Mouse (Mus musculus) ovary, adult 10 weeks (tissue): ENCODE results near the gene Sik1. TPM values are rescaled to one million over a fixed set of nuclear protein-coding genes. Genes with fewer than 3 reads are reported as not detected.

Experiments
- polyA plus RNA-seq: library from polyadenylated mRNA; stranded (reverse); fragments of 350-450 nt; fragmentation: Illumina TruSeq; extraction: RNeasy Lipid Tissue Mini Kit (QIAGEN cat#74804); gene quantifications from one replicate; pipeline ENCODE4 v1.2.3, GENCODE M21; 2014

The Sik1 gene
- 5.9 TPM for polyA plus RNA-seq

GRCm38 (mm10) chr17:31855597-31856518 is at the start of gene Sik1:
Gene Sik1 (minus strand): TSS chr17:31855804.

Other genes with a start within 250 kb of the Sik1 start
- gene Cbs, start 218.6 kb downstream of the Sik1 start, polyA plus RNA-seq, result 18.9 TPM
- 126 TPM for gene U2af1, start 196.9 kb downstream of the Sik1 start, polyA plus RNA-seq
- not detected for gene Cryaa, start 178.0 kb downstream of the Sik1 start, polyA plus RNA-seq
- gene Rrp1b, start 180.3 kb upstream of the Sik1 start, polyA plus RNA-seq, result 5.2 TPM
- gene Hsf2bp, start 180.5 kb upstream of the Sik1 start, polyA plus RNA-seq, result 1.5 TPM